Mouse (Mus musculus) lung, postnatal 0 days (tissue): ENCODE measurements at regions not wholly inside any gene's neighbourhood (a gene's known extent, or its start where the extent isn't known, plus 50 kb on each side); places are given as distances from the start of the nearest gene placed in this dataset.

Experiments
- CTCF ChIP-seq: IDR thresholded peaks from 2 replicates; pipeline ENCODE4 v1.5.1; 2016; ENCODE audit warnings: antibody characterized with exemption, mild to moderate bottlenecking
- EP300 ChIP-seq: IDR thresholded peaks from 2 replicates; pipeline ENCODE4 v1.6.1; 2016; ENCODE audit warnings: antibody characterized with exemption, mild to moderate bottlenecking, control low read depth

DNA sequence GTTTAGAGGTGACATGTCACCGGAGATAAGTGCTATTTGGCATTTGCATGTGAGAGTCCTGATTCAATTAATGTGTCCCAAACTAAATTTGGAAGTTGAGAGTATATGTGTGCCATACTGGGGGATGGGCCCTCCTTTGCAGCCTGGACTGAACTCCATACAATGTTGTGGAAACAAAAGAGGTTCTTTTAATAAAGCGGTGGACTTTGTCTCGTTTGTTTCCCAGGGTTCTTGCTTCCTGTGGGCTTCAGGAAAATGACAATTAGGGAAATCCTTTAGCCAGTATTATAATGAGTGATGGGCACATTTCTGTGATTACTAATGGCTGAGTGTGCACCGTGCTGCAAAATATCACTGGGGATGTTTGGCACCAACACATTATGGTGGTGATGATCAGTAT lies 167.9 kb downstream of the Cd83 start:
- no peak for TF ChIP-seq CTCF
- no peak for TF ChIP-seq EP300
